Mouse (Mus musculus): Measurements from ENCODE around the gene Kank2.

The Kank2 gene

GRCm38 (mm10) chr9:21750370-21750769 is 48.2 kb downstream of the Kank2 start:
- DNase-seq (ENCODE audit: low spot score in 2 of 2) = no peak

- DNase-seq (ENCODE audit: low spot score in 2 of 2) = no peak
Observed at GRCm38 (mm10) chr9:21749382-21750118, 49.0 kb downstream of the Kank2 start.

DNA sequence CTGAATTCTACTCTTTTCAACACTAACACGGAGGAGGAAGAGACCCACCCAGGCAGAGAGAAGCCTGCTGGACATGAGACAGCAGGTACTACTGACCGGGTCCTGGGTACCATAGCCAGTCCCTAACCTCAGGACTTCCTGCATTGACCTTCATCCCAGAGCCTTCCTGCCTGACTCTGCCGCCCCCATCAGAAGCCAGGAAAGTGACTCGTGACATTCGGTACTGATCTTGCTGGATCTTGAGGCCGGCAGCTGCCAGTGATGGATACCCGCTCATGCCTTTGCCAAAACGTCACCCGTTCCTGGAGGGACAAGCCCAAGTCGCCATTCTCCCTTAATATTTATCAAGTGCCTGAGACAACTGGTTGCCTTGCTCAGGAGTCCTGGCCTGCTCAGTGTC is 50.1 kb downstream of the Kank2 start:
- no peak for DNase-seq (ENCODE audit: low spot score in 2 of 2)

GRCm38 (mm10) chr9:21748033-21748432 is 50.5 kb downstream of the Kank2 start:
- peak in 1 of 2 experiments; percentile 58 for DNase-seq (ENCODE audit: low spot score in 2 of 2)

DNA sequence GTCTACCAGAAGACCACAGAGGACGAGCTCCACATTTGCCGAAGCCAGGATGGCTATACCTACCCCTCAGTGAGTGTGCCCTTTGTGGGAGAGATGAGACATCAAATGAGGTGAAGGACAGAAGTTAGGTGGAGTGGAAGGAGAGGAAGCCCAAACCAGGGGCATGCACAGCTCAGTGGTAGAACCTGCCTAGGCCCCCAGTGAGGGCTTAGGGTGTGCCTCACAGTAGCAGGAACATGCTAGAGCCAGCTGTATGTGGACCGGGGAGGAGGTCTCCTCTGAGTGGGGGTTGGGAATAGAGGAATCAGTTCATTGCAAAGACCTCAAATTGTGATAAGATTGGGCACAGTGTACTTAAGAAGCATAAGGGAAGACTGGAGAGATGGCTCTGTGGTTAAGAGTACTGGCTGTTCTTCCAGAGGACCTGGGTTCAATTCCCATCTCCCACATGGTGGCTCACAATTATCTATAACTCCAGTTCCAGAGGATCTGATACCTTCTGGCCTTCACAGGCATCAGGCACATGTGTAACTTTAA is 51.2 kb downstream of the Kank2 start:
- DNase-seq (ENCODE audit: low spot score in 2 of 2) = no peak

- DNase-seq (ENCODE audit: low spot score in 2 of 2) = no peak
Observed at GRCm38 (mm10) chr9:21741514-21741913, 57.0 kb downstream of the Kank2 start.

- DNase-seq (ENCODE audit: low spot score in 2 of 2) = no peak
Observed at GRCm38 (mm10) chr9:21740427-21740826, 58.1 kb downstream of the Kank2 start.

GRCm38 (mm10) chr9:21738776-21739175 is 59.8 kb downstream of the Kank2 start:
- no peak for DNase-seq (ENCODE audit: low spot score in 2 of 2)

DNA sequence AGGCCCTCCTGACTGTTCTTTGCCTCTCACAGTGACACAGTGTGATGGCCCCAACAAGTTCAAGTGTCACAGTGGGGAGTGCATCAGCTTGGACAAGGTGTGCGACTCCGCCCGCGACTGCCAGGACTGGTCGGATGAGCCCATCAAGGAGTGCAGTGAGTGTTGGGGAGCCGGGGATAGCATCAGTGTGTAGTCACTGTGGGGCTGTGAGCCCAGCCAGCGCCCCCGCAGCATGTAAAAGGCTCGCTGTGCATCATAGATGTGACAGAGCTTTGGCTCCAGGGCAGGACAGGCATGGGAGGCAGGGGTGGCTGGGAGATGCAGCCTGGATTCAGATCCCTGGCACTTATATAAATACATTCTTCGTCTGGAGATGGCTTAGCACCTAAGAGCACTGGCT is 61.4 kb downstream of the Kank2 start:
- DNase-seq (ENCODE audit: low spot score in 2 of 2) = no peak

GRCm38 (mm10) chr9:21736580-21736979 is 62.0 kb downstream of the Kank2 start:
- no peak for DNase-seq (ENCODE audit: low spot score in 2 of 2)

DNA sequence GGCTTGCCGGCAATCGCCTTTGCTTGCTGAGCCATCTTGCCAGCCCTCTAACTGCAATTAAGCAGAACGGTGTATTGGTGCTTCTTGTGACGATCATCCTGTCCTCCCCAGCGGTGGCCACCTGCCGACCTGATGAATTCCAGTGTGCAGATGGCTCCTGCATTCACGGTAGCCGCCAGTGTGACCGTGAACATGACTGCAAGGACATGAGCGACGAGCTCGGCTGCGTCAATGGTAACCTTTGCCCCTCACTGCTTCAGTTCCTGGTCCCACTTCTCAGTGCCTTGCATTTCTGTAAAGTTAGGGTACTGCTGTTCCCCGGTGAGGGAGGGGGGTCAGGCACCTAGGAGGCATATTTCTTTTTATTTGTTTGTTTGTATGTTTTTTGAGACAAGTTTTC is 63.4 kb downstream of the Kank2 start:
- DNase-seq (ENCODE audit: low spot score in 2 of 2) = no peak

GRCm38 (mm10) chr9:21733989-21734388 is 64.6 kb downstream of the Kank2 start:
- no peak for DNase-seq (ENCODE audit: low spot score in 2 of 2)

DNA sequence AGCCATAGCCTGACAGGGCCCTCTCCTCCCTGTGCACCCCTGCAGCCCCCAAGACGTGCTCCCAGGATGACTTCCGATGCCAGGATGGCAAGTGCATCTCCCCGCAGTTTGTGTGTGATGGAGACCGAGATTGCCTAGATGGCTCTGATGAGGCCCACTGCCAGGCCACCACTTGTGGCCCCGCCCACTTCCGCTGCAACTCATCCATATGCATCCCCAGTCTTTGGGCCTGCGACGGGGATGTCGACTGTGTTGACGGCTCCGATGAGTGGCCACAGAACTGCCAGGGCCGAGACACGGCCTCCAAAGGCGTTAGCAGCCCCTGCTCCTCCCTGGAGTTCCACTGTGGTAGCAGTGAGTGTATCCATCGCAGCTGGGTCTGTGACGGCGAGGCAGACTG is 65.1 kb downstream of the Kank2 start:
- no peak for DNase-seq (ENCODE audit: low spot score in 2 of 2)

- no peak for DNase-seq (ENCODE audit: low spot score in 2 of 2)
Observed at GRCm38 (mm10) chr9:21732288-21732687, 66.3 kb downstream of the Kank2 start.

- no peak for DNase-seq (ENCODE audit: low spot score in 2 of 2)
Observed at GRCm38 (mm10) chr9:21729264-21729663, 69.3 kb downstream of the Kank2 start.

DNA sequence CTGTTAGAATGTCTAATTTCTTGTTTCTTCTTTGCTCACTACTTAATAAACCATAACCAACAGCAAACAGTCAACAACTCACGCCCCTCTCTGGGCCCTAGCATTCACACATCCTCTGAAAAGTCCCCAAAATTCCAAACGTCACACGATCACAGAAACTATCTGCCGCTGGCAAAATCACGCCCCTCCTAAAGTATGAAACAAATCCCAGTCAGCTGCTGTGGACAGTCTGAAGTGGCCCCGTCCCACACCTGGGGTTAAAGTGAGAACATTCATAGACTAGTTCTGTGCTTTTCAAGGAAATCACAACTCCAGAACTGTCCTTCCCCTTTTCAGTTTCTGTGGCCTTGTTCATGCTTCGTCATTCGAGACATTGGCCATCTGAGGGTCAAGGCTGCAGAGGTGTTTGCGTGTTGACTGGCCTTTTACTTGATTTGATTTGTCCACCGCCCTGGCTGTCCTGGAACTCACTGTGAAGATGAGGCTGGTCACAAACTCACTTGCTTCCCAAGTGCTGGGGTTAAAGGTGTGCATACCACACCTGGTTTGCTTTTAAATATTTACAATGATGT is 70.2 kb downstream of the Kank2 start:
- no peak for DNase-seq (ENCODE audit: low spot score in 2 of 2)

GRCm38 (mm10) chr9:21726218-21726975 is 72.1 kb downstream of the Kank2 start:
- no peak for DNase-seq (ENCODE audit: low spot score in 2 of 2)

GRCm38 (mm10) chr9:21725224-21726121 is 73.1 kb downstream of the Kank2 start:
- DNase-seq (ENCODE audit: low spot score in 2 of 2) = no peak

DNA sequence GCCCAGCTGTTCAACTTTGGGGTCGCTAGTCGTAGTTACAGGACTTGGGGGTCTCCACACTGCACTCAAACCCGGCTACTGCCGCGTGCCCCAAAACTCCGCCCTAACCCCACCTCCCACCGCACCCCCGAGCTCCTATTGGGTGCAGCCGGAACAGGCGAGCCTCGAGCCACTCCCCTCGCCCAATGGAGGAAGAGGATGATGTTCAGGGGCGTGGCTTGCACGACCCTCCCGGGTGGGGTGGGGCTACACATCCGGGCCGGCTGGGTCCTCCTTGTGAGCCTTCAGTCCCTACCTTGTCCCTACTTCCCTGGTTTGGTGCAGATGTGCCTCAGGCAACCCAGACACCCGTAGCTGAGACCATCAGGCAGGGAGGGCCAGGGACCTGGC is 74.4 kb downstream of the Kank2 start:
- DNase-seq (ENCODE audit: low spot score in 2 of 2) = peak; percentile 67 to 84

- peak; percentile 55 to 78 for DNase-seq (ENCODE audit: low spot score in 2 of 2)
Observed at GRCm38 (mm10) chr9:21723377-21724146, 75.0 kb downstream of the Kank2 start, which contains the start of gene Ldlr. TSS of gene Ldlr (plus strand) at chr9:21723483.

DNA sequence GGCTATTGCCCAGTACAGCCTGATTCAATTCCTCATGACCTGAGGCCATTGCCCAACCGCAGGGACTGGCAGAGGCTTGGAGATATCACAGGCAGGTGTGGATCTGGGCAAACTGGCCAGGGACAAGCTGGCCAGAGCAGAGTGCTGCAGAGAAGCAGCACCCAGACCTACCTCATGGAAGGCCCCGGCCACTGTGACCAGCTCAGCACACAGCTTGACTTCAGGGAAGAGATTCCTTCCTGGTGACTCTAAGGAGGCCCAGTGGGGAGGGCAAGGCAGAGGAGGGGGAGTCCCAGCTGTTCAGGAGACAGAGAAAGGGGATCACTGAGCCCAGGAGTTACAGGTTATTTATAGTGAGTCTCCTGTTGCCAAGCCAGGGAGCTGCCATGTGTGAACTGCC is 77.5 kb downstream of the Kank2 start:
- DNase-seq (ENCODE audit: low spot score in 2 of 2) = no peak
